Mouse (Mus musculus) lung, embryonic 15.5 days (tissue): ENCODE results near the gene Espl1. TPM values are rescaled to one million over a fixed set of nuclear protein-coding genes. Genes with fewer than 3 reads are reported as not detected.

ENCODE experiments used
- ATAC-seq: fragments of 200-750 bp; cut with Nextera tagmentation; 2 replicates; pipeline ENCODE4 v1.8.0; 2017; ENCODE audit warnings: moderate number of reproducible peaks, borderline replicate concordance; ENCODE audit not compliant: low FRiP score, low TSS enrichment; ENCODE audit errors: extremely low read depth
- H3K27ac ChIP-seq: fragments of 300-500 bp; sonication (generic); 2 replicates; pipeline ENCODE4 v1.5.1; 2015; ENCODE audit warnings: moderate library complexity, mild to moderate bottlenecking, inconsistent platforms
- H3K27me3 ChIP-seq: fragments of 300-500 bp; sonication (generic); 2 replicates; pipeline ENCODE4 v1.6.1; 2015; ENCODE audit warnings: inconsistent platforms
- H3K36me3 ChIP-seq: fragments of 300-500 bp; sonication (generic); 2 replicates; pipeline ENCODE4 v1.6.1; 2015; ENCODE audit warnings: inconsistent platforms
- H3K4me1 ChIP-seq: fragments of 300-500 bp; sonication (generic); 2 replicates; pipeline ENCODE4 v1.6.1; 2015; ENCODE audit warnings: inconsistent platforms
- H3K4me2 ChIP-seq: fragments of 300-500 bp; sonication (generic); 2 replicates; pipeline ENCODE4 v1.6.1; 2015; ENCODE audit warnings: inconsistent platforms, mild to moderate bottlenecking, moderate library complexity
- H3K4me3 ChIP-seq: fragments of 300-500 bp; sonication (generic); 2 replicates; pipeline ENCODE4 v1.5.1; 2015; ENCODE audit warnings: mild to moderate bottlenecking, inconsistent platforms
- H3K9ac ChIP-seq: fragments of 300-500 bp; sonication (generic); 2 replicates; pipeline ENCODE4 v1.6.1; 2015; ENCODE audit warnings: inconsistent platforms
- H3K9me3 ChIP-seq: fragments of 300-500 bp; sonication (generic); 2 replicates; pipeline ENCODE4 v1.6.1; 2016; ENCODE audit warnings: inconsistent platforms
- WGBS: fragments of 180-500 bp; shearing (Covaris S2); methylation state at CpG from one replicate; pipeline ENCODE4 v1.1.7; 2015; 5-methylcytosine and 5-hydroxymethylcytosine counted together
- polyA plus RNA-seq: library from polyadenylated mRNA; unstranded; fragments of >200 nt; fragmentation: Nextera tagmentation; extraction: Ambion mirVana; gene quantifications from 2 replicates; pipeline ENCODE4 v1.2.1, GENCODE M21; 2015

Espl1 gene
- polyA plus RNA-seq: 27.6 and 32.2 TPM in 2 replicates

DNA sequence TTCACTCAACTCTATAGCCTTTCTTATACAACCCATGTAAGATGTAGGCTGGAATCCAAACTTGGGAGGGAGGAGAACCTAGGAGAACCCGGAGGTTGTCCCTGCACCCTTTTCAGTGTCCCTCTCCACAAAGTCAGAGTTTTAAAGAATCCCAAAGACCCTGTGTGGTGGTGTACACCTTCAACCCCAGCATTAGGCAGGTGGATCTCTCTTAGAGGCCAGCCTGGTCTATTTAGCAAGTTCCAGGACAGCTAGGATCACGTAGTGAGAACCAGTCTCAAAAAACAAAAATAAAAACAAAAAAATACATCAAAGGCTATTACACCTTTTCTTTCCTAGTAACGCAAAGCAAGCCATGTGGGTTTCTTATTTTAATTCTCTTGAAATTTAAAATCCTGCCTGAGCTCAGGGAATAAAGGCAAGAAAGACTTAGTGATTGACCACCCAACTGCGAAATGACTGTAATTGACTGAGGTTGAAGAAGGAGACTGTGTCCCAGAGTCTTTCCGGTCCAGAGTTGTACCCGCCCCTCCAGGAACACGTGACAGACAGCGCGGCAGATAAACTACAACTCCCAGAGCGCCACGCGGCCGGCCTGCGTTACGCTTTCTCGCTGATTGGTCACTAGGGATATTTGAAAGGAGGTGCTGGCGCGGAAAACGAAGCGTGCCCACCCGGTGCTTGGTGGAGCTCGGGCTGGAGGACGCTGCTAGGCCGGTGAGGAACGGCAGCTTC lies at the start of gene Espl1:
TSS of gene Espl1 (plus strand) at position 634 of the 735 bp plus-strand sequence.
- Histone ChIP-seq H3K27ac (peak within 1 kb of the TSS; percentile 7), H3K4me3 (peak within 1 kb of the TSS; percentile 82), H3K4me2 (peak within 1 kb of the TSS; percentile 82), H3K9ac (peak within 1 kb of the TSS; percentile 62), H3K9me3 (no peaks in the 10 kb centered on the region), H3K36me3 (peaks cover 25% of the 10 kb centered on the region), H3K4me1 (peaks cover 10% of the 10 kb centered on the region), H3K27me3 (no peaks in the 10 kb centered on the region)
- peak; percentile 99 for ATAC-seq
- 6% methylated on average over 25 of the region's 25 CpGs for WGBS

GRCm38 (mm10) chr15:102246866-102247251 lies 49.2 kb upstream of the Espl1 start:
- peaks cover 13% of the 10 kb centered on the region; the same call in 1 of the 2 replicates for H3K36me3 ChIP-seq
- H3K4me1 ChIP-seq: peaks cover 75% of the 10 kb centered on the region
- peak overlapping the region; percentile 100 for H3K27ac ChIP-seq
- ATAC-seq: peak; percentile 75
- no peaks in the 10 kb centered on the region for H3K9me3 ChIP-seq
- peak overlapping the region; percentile 87 for H3K4me2 ChIP-seq
- peak overlapping the region; percentile 56 for H3K4me3 ChIP-seq
- no peaks in the 10 kb centered on the region for H3K27me3 ChIP-seq
- H3K9ac ChIP-seq: peak overlapping the region; percentile 58
- WGBS: 0% methylated on average over 31 of the region's 35 CpGs

DNA sequence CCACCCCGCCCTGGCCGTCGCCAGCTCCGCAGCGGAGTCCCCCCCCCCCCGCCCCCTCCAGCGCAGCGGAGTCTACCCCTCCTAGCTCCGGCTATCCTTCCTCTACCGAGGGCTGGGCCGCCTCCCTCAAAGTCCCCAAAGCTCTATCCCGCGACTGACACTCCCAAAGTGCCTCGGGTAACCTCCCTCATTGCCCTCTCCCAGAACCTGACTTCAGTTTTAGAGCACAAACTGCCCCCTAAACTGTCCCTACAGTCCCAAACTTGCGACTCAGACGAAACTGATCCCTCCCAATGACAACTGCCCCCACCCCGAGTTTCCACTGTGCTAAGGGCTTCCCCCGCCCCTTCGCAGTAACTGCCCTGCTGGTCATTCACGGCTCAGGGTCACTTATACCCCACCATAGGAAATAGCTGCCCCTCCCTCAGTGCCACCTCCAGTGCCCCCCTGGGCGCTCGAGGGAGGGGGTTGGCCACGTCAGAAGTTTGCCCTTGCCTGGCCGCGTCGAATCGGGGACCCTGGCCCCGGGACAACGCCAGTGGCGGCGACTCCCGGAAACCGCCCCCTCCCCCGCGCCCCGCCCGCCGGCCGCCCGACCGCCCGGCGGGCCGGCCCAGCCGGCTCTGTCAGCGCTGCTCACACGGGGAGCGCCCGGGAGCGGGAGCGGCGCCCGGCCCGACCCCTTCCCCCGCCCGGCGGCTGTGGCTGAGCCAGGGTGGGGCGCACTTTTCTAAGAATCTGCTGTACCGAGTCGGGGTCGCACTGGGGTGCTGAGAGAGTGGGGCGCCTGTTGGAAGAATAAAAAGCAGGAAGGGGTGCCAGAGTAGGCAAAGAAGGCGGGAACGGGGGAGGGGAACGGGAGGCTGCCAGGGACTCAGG lies 48.6 kb upstream of the Espl1 start:
- ATAC-seq: peak; percentile 56
- Histone ChIP-seq H3K36me3 (peaks cover 17% of the 10 kb centered on the region; the same call in 1 of the 2 replicates), H3K4me3 (peak overlapping the region; percentile 56), H3K27ac (peak overlapping the region; percentile 100), H3K4me1 (peaks cover 76% of the 10 kb centered on the region), H3K4me2 (peak overlapping the region; percentile 87), H3K9me3 (no peaks in the 10 kb centered on the region), H3K27me3 (no peaks in the 10 kb centered on the region), H3K9ac (peak overlapping the region; percentile 52)
- under 1% methylated on average over 57 of the region's 65 CpGs for WGBS

GRCm38 (mm10) chr15:102248131-102248811 lies 47.8 kb upstream of the Espl1 start:
- Histone ChIP-seq H3K4me2 (peak overlapping the region; percentile 87), H3K9me3 (no peaks in the 10 kb centered on the region), H3K36me3 (peaks cover 17% of the 10 kb centered on the region; the same call in 1 of the 2 replicates), H3K4me3 (peak overlapping the region; percentile 56), H3K9ac (peak overlapping the region; percentile 52), H3K27me3 (no peaks in the 10 kb centered on the region), H3K27ac (peak overlapping the region; percentile 100), H3K4me1 (peaks cover 72% of the 10 kb centered on the region)
- no peak for ATAC-seq
- WGBS: 8% methylated on average over 8 of the region's 8 CpGs

- ATAC-seq: no peak
- Histone ChIP-seq H3K4me2 (peak overlapping the region; percentile 87), H3K4me3 (peak overlapping the region; percentile 56), H3K9me3 (no peaks in the 10 kb centered on the region), H3K4me1 (peaks cover 72% of the 10 kb centered on the region), H3K27ac (peak overlapping the region; percentile 100), H3K27me3 (no peaks in the 10 kb centered on the region), H3K9ac (peak overlapping the region; percentile 52), H3K36me3 (peaks cover 17% of the 10 kb centered on the region; the same call in 1 of the 2 replicates)
- WGBS: 0% methylated on average over 1 of the region's 3 CpGs
These were observed 47.3 kb upstream of the Espl1 start for GRCm38 (mm10) chr15:102248812-102249191.

DNA sequence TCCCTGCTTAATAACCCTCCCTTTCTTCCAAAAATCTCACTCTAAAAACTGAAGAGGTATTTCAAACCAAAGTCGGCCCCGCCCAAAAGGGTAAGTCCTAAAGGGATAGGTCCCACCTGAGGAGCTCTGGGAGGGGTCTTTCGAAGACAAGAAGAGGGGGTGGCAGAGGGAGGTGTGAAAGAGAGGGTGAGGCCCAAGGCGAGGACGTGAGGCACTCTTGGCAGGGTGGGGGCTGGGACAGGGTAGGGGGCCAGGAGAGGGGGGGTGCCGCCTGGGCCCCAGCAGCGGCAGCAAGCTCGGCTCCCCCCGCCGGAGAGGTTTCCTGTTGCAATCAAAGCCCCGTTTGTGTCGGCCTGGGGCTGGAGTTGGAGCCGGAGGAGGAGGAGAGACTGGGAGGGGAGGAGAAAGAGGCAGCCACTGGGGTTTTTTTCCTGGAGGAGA lies 46.8 kb upstream of the Espl1 start:
- H3K27me3 ChIP-seq: no peaks in the 10 kb centered on the region
- peak overlapping the region; percentile 87 for H3K4me2 ChIP-seq
- H3K4me3 ChIP-seq: peak overlapping the region; percentile 56
- peaks cover 72% of the 10 kb centered on the region for H3K4me1 ChIP-seq
- peaks cover 19% of the 10 kb centered on the region; the same call in 1 of the 2 replicates for H3K36me3 ChIP-seq
- H3K27ac ChIP-seq: peak overlapping the region; percentile 100
- peak overlapping the region; percentile 52 for H3K9ac ChIP-seq
- WGBS: 3% methylated on average over 9 of the region's 13 CpGs
- H3K9me3 ChIP-seq: no peaks in the 10 kb centered on the region
- ATAC-seq: no peak

GRCm38 (mm10) chr15:102249967-102250366 lies 46.1 kb upstream of the Espl1 start:
- peaks cover 70% of the 10 kb centered on the region for H3K4me1 ChIP-seq
- peak overlapping the region; percentile 52 for H3K9ac ChIP-seq
- H3K4me2 ChIP-seq: peak overlapping the region; percentile 87
- H3K27me3 ChIP-seq: no peaks in the 10 kb centered on the region
- H3K4me3 ChIP-seq: peak overlapping the region; percentile 56; the same call in 1 of the 2 replicates
- H3K9me3 ChIP-seq: no peaks in the 10 kb centered on the region
- WGBS: 38% methylated on average over 9 of the region's 9 CpGs
- peaks cover 19% of the 10 kb centered on the region; the same call in 1 of the 2 replicates for H3K36me3 ChIP-seq
- ATAC-seq: no peak
- H3K27ac ChIP-seq: peak overlapping the region; percentile 100

DNA sequence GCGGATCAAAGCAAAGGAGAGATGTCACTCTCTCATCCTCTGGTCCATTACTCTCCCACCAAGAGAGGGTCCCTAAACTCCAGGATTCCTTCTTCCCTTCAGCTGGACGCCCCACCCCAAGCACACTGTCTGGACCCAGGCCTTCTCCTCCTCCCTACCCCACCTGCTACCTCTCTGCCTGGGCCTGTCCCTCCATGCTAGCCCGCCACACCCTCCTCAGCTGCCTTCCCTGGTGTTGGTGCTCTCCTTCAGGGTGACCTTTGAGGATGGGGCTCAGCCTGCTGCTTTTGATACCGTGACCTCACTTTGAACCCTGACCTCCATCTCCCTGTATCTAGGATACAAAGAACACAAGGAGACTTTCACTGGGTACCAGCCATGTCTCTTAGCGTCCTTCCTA lies 45.5 kb upstream of the Espl1 start:
- H3K4me3 ChIP-seq: no peak overlapping the region
- H3K9me3 ChIP-seq: no peaks in the 10 kb centered on the region
- H3K4me1 ChIP-seq: peaks cover 69% of the 10 kb centered on the region
- no peaks in the 10 kb centered on the region for H3K27me3 ChIP-seq
- H3K27ac ChIP-seq: peak overlapping the region; percentile 100
- 67% methylated on average over 5 of the region's 5 CpGs for WGBS
- no peak for ATAC-seq
- H3K9ac ChIP-seq: no peak overlapping the region
- H3K36me3 ChIP-seq: peaks cover 19% of the 10 kb centered on the region; the same call in 1 of the 2 replicates
- H3K4me2 ChIP-seq: peak overlapping the region; percentile 87; the same call in 1 of the 2 replicates

- 33% methylated on average over 11 of the region's 14 CpGs for WGBS
- Histone ChIP-seq H3K36me3 (peaks cover 14% of the 10 kb centered on the region; the same call in 1 of the 2 replicates), H3K4me3 (peak overlapping the region; percentile 74), H3K27me3 (no peaks in the 10 kb centered on the region), H3K27ac (peak overlapping the region; percentile 96), H3K4me1 (peaks cover 73% of the 10 kb centered on the region), H3K9me3 (no peaks in the 10 kb centered on the region), H3K4me2 (peak overlapping the region; percentile 88), H3K9ac (peak overlapping the region; percentile 70)
- peak; percentile 45 for ATAC-seq
These were observed 40.4 kb upstream of the Espl1 start for GRCm38 (mm10) chr15:102255547-102256255.

DNA sequence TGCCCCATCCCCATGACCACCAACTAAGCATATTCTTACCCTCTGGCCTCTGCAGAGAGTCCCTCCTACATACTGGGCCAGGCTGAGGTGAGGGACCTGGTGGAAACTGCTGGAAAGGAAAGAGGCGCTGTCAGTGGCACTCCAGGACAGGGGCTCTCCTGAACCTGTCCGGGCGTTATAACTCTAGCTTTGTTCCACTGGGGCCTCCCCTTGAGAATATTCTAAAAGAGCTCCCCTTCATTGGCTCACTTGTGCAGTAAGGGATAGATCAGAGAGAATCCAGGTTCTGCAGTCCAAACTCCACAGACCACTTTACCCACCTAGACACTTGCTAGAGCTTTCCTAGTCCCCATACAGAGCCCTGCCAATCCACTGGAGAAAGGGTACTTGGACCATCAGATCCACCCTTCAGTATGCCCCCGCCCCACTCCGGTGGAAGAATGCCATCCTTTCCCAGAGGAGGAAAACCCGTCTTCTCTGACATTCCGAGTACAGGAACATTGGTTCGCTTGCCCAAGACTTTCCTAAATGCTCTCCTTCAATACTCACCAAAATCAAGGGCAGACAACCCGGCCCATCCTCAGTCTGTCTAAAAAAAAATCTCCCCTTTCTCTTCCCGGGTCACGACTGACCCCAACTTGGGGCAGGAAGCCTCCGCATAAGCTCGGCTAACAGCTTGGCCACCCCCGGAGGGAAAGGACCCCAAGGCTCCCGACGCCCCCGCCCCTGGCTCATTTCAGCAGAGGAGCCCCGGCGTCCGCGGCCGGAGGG lies 39.5 kb upstream of the Espl1 start:
- Histone ChIP-seq H3K9ac (peak overlapping the region; percentile 70), H3K36me3 (peaks cover 9% of the 10 kb centered on the region; the same call in 1 of the 2 replicates), H3K4me3 (peak overlapping the region; percentile 74), H3K27ac (peak overlapping the region; percentile 96), H3K9me3 (no peaks in the 10 kb centered on the region), H3K4me1 (peaks cover 63% of the 10 kb centered on the region), H3K4me2 (peak overlapping the region; percentile 88), H3K27me3 (no peaks in the 10 kb centered on the region)
- WGBS: 9% methylated on average over 22 of the region's 22 CpGs
- ATAC-seq: no peak
